Mouse (Mus musculus) small intestine, adult 2 months (tissue): ENCODE results near the gene Dhrs2.

Source experiments
- CTCF ChIP-seq: fragments of 200-500 bp; IDR thresholded peaks from 2 replicates; pipeline ENCODE4 v1.5.1; 2012; ENCODE audit warnings: low read depth, mild to moderate bottlenecking, control low read depth, inconsistent platforms, low read length, moderate library complexity, mixed read lengths; ENCODE audit not compliant: insufficient replicate concordance, insufficient read length; ENCODE audit errors: extremely low read depth
- POLR2A ChIP-seq: fragments of 200-500 bp; IDR thresholded peaks from 2 replicates; pipeline ENCODE4 v1.6.1; 2012; ENCODE audit warnings: low read depth, mild to moderate bottlenecking, control low read depth, inconsistent platforms, low read length, moderate library complexity

- TF ChIP-seq CTCF (no peak), POLR2A (no peak)
Observed at GRCm38 (mm10) chr14:55223172-55223571, 1.4 kb downstream of the Dhrs2 start.
